Mouse (Mus musculus) lung, postnatal 0 days (tissue): ENCODE measurements at regions not wholly inside any gene's neighbourhood (a gene's known extent, or its start where the extent isn't known, plus 50 kb on each side); places are given as distances from the start of the nearest gene placed in this dataset.
A peak's percentile ranks its signal among the peaks of the same experiment; 100 is the strongest.

Source experiments
- ATAC-seq: fragments of 200-750 bp; cut with Nextera tagmentation; 2 replicates; pipeline ENCODE4 v1.8.0; 2017; ENCODE audit warnings: moderate library complexity
- DNase-seq: peaks from one replicate; pipeline ENCODE4 v3.0.0-alpha.2; 2016; ENCODE audit warnings: low spot score
- H3K27ac ChIP-seq: fragments of 300-500 bp; sonication (generic); 2 replicates; pipeline ENCODE4 v1.5.1; 2014; ENCODE audit warnings: antibody characterized with exemption, mild to moderate bottlenecking, low read length, mixed read lengths
- H3K27me3 ChIP-seq: fragments of 300-500 bp; sonication (generic); replicated peaks from 2 replicates; pipeline ENCODE4 v1.6.1; 2014; ENCODE audit warnings: low read length, mixed read lengths; ENCODE audit not compliant: insufficient read depth
- H3K36me3 ChIP-seq: fragments of 300-500 bp; sonication (generic); 2 replicates; pipeline ENCODE4 v1.6.1; 2014; ENCODE audit warnings: low read length, mixed read lengths; ENCODE audit not compliant: insufficient read depth
- H3K4me1 ChIP-seq: fragments of 300-500 bp; sonication (generic); 2 replicates; pipeline ENCODE4 v1.6.1; 2014; ENCODE audit warnings: antibody characterized with exemption, low read depth, low read length, mixed read lengths; ENCODE audit not compliant: insufficient read depth
- H3K4me2 ChIP-seq: fragments of 300-500 bp; sonication (generic); replicated peaks from 2 replicates; pipeline ENCODE4 v1.6.1; 2014; ENCODE audit warnings: low read depth, mild to moderate bottlenecking, low read length, moderate library complexity, mixed read lengths
- H3K4me3 ChIP-seq: fragments of 300-500 bp; sonication (generic); 2 replicates; pipeline ENCODE4 v1.5.1; 2014; ENCODE audit warnings: low read depth, low read length
- H3K9ac ChIP-seq: fragments of 300-500 bp; sonication (generic); replicated peaks from 2 replicates; pipeline ENCODE4 v1.6.1; 2014; ENCODE audit warnings: low read depth, mild to moderate bottlenecking
- H3K9me3 ChIP-seq: fragments of 300-500 bp; sonication (generic); 2 replicates; pipeline ENCODE4 v1.6.1; 2016; ENCODE audit warnings: low read length, mixed read lengths
- CTCF ChIP-seq: IDR thresholded peaks from 2 replicates; pipeline ENCODE4 v1.5.1; 2016; ENCODE audit warnings: antibody characterized with exemption, mild to moderate bottlenecking
- EP300 ChIP-seq: IDR thresholded peaks from 2 replicates; pipeline ENCODE4 v1.6.1; 2016; ENCODE audit warnings: antibody characterized with exemption, mild to moderate bottlenecking, control low read depth
- WGBS: fragments of 180-500 bp; shearing (Covaris S2); extraction: QIAGEN DNeasy Blood & Tissue Kit; methylation state at CpG from one replicate; pipeline ENCODE4 v1.1.7; 2014; 5-methylcytosine and 5-hydroxymethylcytosine counted together

GRCm38 (mm10) chrX:143024325-143024971 lies 57.9 kb upstream of the Ammecr1 start:
- WGBS = 69% methylated on average over 6 of the region's 6 CpGs
- DNase-seq = no peak
- H3K9me3 ChIP-seq = no peaks in the 10 kb centered on the region
- ATAC-seq = no peak
- H3K4me3 ChIP-seq = no peak overlapping the region
- H3K9ac ChIP-seq = no peak overlapping the region
- no peak overlapping the region for H3K27ac ChIP-seq
- no peaks in the 10 kb centered on the region for H3K27me3 ChIP-seq
- TF ChIP-seq EP300 (no peak), CTCF (no peak)
- no peaks in the 10 kb centered on the region for H3K36me3 ChIP-seq
- H3K4me2 ChIP-seq = no peak overlapping the region
- no peaks in the 10 kb centered on the region for H3K4me1 ChIP-seq

DNA sequence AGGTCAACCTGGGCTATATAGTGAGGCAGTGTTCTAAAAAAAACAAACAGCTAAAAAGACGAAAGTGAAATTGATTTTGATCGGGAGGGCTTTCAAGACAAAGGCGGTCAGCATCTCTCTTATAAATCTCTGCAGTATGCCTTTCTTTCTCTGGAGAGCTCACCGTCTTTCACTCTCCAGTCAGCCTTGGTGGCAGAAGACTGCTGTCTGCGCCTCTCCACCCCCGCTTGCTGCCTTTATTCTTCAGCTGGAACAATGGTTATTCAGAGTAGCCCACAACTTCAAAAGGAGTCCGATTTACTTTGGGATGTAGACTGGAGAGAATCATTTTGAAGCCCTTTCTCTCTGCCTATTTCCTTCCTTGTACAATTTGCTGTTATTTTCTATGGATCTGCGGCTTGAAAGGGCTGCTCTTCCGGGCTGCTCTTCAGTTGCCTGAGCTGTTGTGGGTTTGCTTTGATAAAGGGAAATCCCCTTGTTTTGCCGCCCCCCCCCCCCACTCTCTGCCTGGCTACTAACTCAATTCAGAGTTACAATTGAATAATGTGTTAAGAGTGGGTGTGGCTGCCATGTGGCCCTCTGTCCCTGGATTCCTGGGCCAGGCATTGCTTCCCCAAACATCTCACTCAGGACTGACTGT lies 64.0 kb upstream of the Ammecr1 start:
- Histone ChIP-seq H3K9ac (no peak overlapping the region), H3K27me3 (no peaks in the 10 kb centered on the region), H3K4me2 (no peak overlapping the region), H3K9me3 (no peaks in the 10 kb centered on the region), H3K27ac (no peak overlapping the region), H3K36me3 (no peaks in the 10 kb centered on the region), H3K4me3 (no peak overlapping the region), H3K4me1 (no peaks in the 10 kb centered on the region)
- TF ChIP-seq CTCF = no peak
- no peak for TF ChIP-seq EP300
- DNase-seq (no peak), ATAC-seq (no peak)
- 27% methylated on average over 10 of the region's 10 CpGs for WGBS

DNA sequence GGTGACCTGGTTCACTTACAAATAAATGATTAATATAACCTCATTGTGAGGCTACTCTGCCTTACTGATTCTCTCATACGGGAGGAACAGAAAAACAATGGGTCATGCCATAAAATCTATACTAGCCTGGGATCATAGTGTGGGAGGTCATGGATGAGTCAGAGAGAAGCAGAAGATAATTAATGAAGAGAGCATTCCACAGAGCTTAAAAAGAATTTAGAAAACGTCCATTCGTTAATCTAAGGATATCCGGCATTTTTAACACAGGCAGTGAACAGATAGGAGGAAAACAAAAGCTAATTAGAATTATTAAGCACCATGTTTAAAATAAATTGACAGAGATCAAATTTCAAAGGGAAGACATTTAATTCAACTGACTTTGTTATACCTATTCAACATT lies 59.5 kb upstream of the Rtl9 start:
- 62% methylated on average over 4 of the region's 4 CpGs for WGBS

DNA sequence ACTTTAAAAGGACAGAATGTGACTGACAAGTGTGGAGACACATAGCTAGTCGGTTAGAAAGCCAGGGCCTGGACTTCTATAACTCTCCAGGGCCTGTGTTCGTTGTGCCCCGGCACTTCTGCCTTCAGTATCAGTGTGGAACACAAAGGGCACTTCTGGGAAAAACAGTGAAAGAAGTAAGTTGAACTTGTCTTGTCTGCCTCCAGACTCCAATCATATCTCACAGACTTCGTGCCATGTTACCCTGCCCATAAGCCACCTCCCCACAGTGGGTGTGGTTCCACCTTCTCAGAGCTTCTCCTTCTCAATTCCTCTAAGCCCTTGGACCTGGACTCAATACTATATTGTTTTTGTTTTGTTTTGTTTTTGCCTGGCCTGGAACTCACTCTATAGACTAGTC lies 55.1 kb upstream of the Rtl9 start:
- TF ChIP-seq EP300 (no peak), CTCF (no peak)
- WGBS = 94% methylated on average over 4 of the region's 4 CpGs
- Histone ChIP-seq H3K27ac (no peak overlapping the region), H3K4me2 (no peak overlapping the region), H3K4me1 (no peaks in the 10 kb centered on the region), H3K9me3 (no peaks in the 10 kb centered on the region), H3K9ac (no peak overlapping the region), H3K4me3 (no peak overlapping the region), H3K27me3 (no peaks in the 10 kb centered on the region), H3K36me3 (no peaks in the 10 kb centered on the region)
- no peak for DNase-seq
- no peak for ATAC-seq

More for the DNA sequence above, 59.5 kb upstream of the Rtl9 start:
- no peak for TF ChIP-seq CTCF
- TF ChIP-seq EP300 = no peak
- no peaks in the 10 kb centered on the region for H3K36me3 ChIP-seq
- H3K9me3 ChIP-seq = no peaks in the 10 kb centered on the region
- H3K4me2 ChIP-seq = no peak overlapping the region
- H3K4me3 ChIP-seq = no peak overlapping the region
- H3K4me1 ChIP-seq = no peaks in the 10 kb centered on the region
- ATAC-seq = no peak
- no peak for DNase-seq
- no peak overlapping the region for H3K27ac ChIP-seq
- no peaks in the 10 kb centered on the region for H3K27me3 ChIP-seq
- H3K9ac ChIP-seq = no peak overlapping the region

GRCm38 (mm10) chrX:143046293-143046692 lies 53.1 kb upstream of the Rtl9 start:
- H3K4me2 ChIP-seq = no peak overlapping the region
- peak; percentile 60 for ATAC-seq
- DNase-seq = peak; percentile 32
- no peak for TF ChIP-seq EP300
- TF ChIP-seq CTCF = no peak
- WGBS = 60% methylated on average over 8 of the region's 8 CpGs
- H3K27me3 ChIP-seq = no peaks in the 10 kb centered on the region
- H3K36me3 ChIP-seq = no peaks in the 10 kb centered on the region
- H3K4me3 ChIP-seq = no peak overlapping the region
- no peak overlapping the region for H3K27ac ChIP-seq
- no peaks in the 10 kb centered on the region for H3K9me3 ChIP-seq
- no peaks in the 10 kb centered on the region for H3K4me1 ChIP-seq
- H3K9ac ChIP-seq = no peak overlapping the region
